Mouse (Mus musculus) kidney, adult 2 months (tissue): ENCODE results near the gene Alk.

Experiments used
- CTCF ChIP-seq: fragments of 200-500 bp; conservative IDR thresholded peaks from 2 replicates; pipeline ENCODE4 v1.5.1; 2011; ENCODE audit warnings: low read depth, mild to moderate bottlenecking, control low read depth, low read length, moderate library complexity, mixed read lengths; ENCODE audit not compliant: insufficient read depth, insufficient read length
- POLR2A ChIP-seq: fragments of 200-500 bp; IDR thresholded peaks from one replicate; pipeline ENCODE4 v1.6.1; 2011; ENCODE audit warnings: low read depth, low read length, control low read depth

DNA sequence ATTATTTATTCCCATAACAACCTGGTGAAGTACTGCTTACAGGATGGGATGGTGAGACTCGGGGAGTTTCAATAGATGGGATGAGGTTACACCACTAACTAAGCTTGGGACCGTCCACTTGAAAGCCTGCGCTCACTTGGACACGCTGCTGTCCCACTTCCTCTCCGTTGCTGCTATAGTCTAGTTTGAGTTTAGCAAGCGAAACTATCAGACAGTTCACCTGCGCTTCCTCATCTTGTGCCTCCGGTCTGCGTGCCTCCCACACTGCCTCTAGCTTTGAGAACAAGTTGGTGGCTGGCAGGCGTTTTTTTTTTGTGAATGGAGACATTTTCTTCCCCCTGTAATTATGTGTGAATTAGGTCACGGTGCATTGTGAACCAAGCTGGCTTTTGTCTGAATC lies 639.8 kb downstream of the Alk start:
- TF ChIP-seq CTCF (no peak), POLR2A (no peak)
